Mouse (Mus musculus) cerebellum, adult 18-20 months (tissue): ENCODE data around the gene C2.
A peak's percentile ranks its signal among the peaks of the same experiment; 100 is the strongest.

Source experiments
- DNase-seq, 2 experiments: peaks; one replicate each; pipeline ENCODE4 v3.0.0; 2021

C2 gene

DNA sequence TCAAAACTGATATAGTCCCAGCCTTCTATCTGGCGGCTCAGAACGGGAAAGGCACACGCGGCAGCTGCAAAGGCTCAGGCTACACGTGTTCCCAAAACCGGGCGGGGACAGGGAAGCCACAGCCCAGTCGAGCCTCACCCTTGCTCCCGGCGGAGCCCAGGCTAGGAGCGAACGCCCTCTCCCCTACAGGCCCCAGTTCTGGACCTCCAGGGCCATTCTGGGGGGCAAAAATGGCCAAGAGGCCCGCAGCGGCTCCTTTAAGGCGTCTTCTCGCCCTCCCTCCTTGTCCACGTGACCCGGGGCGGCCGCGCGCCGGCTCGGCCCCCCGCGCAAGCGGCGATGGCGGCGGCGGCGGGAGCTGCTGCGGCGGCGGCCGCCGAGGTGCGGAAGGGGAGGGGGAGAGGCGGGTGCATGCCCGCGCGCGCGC, at the start of gene C2, which contains the start of gene Ehmt2:
Gene C2, minus strand, starts transcription at position 106 of the 427 bp plus-strand sequence.
Gene Ehmt2, plus strand, starts transcription at position 310 of the 427 bp plus-strand sequence.
- DNase-seq, result peak; percentile 84 to 88

DNA sequence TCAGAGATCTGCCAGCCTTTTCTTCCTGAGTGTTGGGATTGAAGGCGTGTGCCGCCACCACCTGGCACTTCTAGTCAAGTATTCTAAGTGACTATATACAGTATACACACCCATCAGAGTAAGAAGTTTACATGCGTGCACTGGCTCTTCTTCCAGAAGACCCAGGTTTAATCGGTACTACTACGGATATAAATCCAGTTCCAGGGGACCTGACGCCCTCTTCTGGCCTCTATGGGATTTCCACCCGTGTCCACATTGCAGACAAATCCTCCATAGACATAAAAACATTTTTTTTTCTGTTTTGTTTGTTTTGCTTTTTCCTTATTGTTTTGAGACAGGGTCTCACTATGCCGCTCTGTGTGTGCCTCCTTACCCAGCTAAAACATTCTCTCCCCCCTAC, 49.5 kb upstream of the C2 start:
- DNase-seq, result no peak

DNA sequence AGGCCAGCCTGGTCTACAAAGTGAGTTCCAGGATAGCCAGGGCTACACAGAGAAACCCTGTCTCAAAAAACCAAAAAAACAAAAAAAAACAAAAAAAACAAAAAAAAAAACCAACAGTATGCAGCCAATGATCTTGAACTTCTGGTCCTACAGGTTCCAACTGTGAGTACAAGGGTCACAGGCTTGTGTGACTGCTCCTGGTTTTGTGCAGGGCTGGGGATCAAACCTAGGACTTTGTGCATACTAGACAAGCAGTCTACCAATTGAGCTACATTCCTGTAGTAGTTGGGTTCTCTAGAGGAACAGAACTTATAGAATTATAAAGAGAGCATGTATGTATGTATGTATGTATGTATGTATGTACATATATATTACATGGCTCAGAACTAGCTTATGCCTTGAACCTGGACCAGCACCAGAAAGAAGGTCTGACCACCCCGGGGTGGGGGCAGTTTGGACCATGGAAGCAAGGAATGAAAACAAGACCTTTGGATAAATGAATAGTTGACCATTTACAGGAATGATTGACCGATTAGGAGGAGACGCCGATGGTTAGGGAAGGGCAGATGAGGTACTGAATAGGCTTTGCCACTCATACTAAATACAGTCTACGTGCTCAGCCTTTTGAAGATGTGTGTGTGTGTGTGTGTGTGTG, 48.5 kb upstream of the C2 start:
- no peak for DNase-seq

DNA sequence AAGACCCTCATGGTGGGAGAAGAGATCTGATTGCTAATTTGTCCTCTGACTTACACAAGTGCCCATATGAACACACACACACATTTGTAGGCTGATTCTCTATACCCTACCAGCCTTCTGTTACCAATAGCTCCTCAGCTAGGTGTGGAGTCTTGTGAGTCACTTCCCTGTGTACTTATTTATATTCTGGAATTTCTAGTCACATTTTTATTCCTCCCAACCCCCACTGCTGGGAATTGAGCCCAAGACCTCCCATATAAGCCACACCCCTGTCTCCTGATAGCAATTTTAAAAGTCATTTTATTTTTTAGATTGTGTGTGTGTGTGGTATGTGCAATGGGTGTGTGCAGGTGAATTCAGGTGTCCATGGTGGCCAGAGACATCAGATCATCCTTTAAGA, 46.3 kb upstream of the C2 start:
- no peak for DNase-seq

DNA sequence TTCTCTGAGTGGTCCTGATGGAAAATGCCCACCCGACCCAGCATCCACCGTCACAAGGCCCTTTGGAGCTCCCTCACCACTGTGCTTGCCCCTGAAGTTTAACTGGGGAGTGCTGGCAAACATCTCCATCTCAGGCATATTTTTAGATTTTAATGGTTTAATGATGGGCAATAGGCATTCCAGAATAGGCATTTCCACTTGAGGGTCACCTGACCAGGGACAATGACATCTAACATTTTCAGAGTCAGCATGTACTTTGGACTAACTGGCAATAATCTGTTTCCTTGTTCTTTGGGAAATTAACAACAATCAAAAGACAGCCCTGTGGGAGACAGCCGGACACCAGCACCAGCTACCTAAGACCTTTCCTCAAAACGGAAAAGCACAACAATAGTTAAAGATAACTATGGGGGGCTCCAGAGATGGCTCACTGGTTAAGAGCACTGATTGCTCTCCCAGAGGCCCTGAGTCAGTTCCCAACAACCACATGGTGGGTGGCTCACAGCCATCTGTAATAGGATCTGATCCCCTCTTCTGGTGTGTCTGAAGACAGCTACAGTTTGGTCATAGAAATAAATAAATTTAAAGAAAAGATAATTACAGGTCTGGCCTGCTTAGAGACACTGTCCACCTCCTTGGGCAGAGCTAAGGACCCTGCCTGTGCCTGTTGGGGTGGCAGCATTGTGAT, 45.2 kb upstream of the C2 start:
- DNase-seq, result no peak

DNA sequence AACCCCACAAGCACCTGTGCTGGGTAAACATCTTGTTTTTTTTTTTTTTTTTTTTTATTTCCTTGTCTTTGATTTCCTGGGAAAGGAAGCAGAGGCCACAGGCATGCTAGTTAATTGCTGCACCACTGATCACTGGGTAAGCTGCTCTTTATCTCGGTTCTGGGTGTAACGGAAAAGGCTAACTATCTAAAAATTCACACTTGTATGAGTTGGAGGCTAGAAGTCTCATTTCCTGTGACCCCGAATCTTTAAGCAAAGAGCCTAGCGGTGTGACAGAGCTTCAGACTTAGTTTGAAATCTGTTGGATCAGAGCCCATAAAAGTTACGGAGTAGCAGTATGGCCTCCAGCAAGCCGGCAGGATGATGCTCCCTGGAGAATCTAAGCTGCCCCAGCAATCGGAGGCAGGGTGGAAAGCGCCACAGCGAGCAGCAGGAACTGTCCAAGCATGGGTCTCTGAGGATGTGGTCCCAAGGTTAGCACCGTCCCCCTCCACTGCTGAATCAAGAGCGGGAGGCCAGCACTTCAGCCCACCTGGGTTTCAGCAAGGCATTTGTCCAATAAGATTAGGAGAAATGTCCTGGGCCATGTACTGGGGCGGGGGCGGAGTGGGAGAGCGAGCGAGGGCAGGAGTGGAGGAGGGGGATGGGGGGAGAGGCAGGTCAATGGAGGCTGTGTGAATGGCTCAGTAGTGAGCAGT, 43.4 kb upstream of the C2 start:
- no peak for DNase-seq

DNA sequence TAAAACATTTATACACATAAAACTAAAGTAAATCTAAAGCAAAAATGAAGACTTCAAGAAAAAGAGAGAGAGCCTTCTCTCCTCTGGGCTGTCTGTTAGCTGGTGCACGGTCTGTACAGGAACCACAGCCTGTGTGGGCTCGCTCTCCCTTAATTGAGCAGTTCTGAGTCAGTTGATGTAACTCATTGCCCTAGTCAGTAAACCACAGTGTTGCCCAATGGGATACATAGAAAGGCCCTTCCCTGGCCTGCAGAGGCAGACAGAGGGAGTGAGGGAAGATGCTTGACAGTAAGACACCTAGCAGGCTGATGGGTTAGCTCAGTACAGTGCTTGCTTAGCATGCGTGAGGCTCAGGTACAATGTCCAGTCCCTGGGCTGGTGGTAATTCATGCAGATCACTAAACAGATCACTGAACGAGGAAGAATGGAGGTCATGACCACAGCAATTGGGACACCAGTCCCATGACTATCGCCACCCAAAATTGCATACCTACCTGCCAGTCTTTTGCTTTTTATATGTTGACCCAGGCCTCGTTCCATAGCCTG, 40.0 kb upstream of the C2 start:
- no peak for DNase-seq

DNA sequence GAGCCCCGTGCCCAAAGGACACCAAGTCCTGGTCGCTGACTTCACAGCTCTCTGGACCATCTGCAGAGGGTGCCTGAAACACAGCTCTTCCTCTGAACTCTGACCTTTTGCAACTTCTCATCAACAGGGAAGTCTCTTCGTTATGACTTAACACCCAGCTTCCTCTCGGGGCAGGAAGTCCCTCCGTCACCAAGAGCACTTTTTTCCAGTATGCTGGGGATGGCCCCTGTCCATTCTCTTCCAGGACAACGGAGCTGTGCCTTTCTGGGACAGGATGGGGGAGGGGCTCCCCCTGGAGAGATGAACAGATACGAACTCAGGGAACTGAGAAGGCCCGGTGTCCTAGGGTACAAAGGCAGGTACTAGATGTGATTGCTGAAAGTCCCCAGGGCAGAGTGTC, 36.8 kb upstream of the C2 start:
- no peak for DNase-seq

DNA sequence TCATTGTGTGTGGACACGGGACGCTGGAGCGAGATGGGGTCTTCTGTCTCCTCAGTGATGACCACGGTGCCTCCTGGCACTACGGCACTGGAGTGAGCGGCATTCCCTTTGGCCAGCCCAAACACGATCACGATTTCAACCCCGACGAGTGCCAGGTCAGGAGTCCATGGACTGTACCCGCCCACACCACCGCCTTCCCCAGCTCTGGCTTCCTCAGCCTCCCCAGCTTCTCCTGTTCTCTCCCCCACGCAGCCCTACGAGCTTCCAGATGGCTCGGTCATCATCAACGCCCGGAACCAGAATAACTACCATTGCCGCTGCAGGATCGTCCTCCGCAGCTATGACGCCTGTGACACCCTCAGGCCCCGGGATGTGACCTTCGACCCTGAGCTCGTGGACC, 36.0 kb upstream of the C2 start:
- DNase-seq, result no peak

DNA sequence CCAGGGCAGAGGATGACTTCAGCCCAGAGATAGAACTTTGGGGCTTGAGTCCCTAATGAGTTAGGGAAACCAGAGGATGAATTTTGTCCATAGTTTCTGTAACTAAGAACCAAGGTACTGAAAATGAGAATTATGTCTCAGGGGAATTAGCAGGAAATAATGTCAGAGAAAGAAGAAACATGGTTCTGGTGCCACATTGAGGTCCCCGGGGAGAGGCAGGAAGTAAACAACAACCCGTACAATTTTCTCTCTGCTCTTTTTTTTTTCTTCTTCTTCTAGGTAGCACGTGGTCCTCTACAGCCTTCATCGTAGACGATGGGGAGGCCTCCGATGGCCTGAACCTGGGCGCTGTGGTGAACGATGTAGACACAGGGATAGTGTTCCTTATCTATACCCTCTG, 34.2 kb upstream of the C2 start:
- no peak for DNase-seq

DNA sequence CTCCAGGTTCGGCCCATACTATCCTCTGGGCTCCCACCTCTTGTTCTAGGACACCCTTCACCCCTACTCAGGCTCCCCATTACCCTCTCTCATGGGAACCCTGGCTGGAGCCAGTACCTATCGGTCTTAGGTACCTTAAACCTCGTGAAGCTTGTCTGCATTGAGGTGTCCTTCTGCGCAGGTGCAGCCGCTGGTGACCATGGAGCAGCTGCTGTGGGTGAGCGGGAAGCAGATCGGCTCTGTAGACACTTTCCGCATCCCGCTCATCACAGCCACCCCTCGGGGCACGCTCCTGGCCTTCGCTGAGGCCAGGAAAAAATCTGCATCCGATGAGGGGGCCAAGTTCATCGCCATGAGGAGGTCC, 33.7 kb upstream of the C2 start:
- peak; percentile 58 to 65 for DNase-seq

DNA sequence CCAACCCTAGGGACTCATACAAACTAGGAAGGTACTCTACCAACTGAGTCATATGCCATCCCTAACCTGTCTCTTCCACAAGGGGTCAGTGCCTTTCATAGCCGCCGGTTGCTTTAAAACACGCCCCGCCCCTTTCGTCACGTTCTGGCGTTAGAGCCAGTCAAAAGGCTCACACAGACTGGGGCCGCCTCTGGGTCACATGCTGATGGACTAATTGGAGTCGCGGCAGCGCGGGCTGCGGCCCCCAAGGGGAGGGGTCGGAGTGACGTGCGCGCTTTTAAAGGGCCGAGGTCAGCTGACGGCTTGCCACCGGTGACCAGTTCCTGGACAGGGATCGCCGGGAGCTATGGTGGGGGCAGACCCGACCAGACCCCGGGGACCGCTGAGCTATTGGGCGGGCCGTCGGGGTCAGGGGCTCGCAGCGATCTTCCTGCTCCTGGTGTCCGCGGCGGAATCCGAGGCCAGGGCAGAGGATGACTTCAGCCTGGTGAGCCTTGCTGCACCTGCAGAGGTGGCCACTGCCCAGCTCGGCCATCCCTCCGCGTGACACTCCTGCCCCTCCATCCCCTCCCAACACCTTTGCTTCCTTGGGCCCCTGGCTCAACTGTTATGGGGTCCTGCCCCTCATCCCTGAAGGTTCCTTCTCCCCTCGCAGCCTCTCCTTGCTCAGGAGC, 33.1 kb upstream of the C2 start, which contains the start of gene Neu1:
Gene Neu1, plus strand, starts transcription at position 193 of the 674 bp plus-strand sequence.
- peak; percentile 99 to 100 for DNase-seq

DNA sequence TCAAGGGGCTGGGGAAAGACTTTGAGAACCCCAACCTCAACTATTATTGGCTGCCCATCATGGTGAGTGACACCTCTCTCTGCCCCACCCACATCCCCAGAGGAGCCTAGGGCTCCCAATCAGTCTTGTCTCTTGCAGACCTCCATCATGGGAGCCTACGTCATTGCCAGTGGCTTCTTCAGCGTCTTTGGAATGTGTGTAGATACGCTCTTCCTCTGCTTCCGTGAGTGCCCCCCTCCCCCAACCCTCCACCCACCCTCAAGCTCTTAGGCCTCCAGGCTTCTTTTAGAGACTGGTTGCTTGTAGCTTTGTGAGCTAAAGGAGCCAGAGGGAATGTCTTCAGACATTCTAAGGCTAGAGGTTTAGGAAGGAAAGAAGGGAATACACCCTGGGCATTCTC, 30.8 kb upstream of the C2 start:
- no peak for DNase-seq

DNA sequence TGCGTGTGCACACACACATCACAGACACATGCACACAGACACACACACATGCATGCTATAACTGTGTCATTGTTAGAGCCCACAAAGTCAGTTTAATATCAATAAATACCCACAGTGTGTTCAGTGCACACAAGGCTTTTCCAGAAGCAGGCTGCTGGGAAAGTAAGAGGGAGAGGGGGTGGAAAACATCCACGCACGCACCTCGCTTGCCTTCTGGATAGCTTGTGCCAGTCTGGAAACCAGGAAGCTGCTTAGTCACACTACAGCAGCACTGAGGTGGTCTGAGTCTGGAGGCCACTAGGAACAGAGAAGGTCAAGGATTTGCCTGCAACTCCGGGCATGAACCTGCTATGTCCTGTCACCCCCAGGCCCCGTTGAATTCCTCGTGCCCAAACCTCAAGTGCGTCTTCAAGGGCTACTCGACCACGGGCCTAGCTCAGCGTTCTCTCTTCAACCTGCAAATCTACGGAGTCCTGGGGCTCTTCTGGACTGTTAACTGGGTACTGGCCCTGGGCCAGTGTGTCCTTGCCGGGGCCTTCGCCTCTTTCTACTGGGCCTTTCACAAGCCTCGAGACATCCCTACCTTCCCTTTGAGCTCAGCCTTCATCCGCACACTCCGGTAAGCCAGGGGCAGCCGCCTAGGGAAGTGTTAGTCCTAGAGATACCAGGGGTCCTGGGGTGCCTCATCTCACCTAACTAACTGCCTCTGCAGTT, 29.4 kb upstream of the C2 start:
- DNase-seq, result no peak

DNA sequence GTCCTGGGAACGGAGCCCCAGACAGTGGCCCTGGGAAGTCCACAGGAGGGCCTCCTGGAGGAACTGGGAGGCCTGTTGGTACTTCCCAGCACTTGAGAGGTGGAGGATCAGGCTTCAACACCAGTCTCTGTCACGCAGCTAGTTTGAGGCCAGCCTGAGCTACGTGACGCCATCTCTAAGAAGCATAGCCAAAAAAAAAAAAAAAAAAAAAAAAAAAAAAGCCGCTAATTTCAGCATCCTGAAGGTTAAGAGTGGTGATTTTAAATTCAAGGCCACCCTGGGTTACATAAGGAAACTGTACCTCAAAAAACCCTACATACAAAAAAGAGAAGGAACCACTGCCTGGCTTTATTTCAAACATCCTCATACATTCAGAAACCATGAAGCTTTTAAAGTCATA, 26.2 kb upstream of the C2 start:
- no peak for DNase-seq

DNA sequence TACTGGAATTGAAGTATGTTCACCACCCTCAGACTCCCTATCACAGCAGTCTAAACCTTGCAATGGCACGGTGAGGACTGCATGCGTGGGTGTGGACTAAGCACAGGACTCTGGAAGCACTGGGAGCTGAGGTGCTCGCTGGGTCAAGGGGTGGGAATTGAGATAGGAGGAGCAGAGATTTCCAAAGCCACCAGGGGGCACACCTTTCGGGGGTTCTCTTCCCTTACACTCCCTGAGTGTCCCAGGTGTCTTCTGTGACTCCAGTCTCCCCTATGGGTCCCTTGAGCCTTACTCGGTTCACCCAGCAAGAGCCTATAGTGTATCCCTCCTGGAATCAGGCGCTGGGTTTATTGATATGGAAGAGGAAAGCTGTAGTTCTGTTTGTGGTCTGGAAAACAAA, 24.9 kb upstream of the C2 start:
- DNase-seq, result no peak

DNA sequence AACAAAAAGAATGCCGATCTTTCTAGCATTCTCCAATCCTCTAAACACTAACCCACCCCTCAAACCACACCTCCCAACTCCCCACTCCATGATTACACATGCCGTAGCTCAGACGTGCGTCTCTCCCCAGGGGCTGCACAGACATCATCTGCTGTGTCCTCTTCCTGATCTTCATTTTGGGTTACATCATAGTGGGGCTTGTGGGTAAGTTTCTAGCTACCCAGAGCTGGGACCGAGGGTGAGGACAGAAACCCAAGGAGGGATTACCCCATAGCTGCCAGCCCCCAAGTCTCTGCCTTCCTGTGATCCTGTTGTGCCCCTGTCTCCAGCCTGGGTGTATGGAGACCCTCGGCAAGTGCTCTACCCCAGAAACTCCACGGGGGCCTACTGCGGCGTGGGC, 19.1 kb upstream of the C2 start:
- DNase-seq, result no peak

DNA sequence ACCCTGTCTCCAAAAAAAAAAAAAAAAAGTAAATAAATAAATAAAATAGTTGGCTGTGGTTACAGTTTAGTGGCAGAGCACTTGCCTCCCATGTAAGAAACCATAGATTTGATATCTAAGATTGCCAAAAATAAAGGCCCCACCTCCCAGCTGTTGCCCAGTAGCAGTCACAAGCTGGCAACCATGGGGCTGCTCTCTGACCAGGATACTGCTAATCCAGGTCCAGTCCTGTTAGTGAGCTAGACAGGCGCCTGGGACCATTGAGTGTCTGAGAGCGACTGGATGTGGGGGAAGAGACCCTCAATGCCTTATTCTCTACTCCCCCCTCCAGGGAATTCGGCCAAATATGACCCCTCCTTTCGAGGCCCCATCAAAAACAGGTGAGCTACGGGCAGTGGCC, 18.3 kb upstream of the C2 start:
- DNase-seq, result no peak

DNA sequence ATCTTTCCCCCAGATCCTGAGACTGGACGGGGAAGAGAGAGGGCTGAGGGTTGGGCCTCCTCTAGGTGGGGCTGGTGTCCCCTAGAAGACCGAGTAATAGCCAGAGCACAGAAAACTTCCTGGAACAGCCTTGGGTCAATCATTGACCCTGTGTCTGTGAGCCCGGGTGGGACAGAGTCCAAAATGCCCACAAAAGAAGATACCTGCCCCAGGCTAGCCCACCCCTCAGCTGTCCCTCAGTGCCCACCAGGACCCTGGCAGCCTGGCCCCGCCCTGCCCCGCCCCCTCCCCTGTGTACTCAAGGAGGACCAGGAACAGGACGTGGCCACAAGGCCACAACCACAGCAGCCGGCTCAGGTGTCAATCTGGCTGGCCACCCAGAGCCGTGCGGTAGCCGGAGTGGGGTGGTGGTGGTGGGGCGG, 17.4 kb upstream of the C2 start:
- DNase-seq, result no peak

DNA sequence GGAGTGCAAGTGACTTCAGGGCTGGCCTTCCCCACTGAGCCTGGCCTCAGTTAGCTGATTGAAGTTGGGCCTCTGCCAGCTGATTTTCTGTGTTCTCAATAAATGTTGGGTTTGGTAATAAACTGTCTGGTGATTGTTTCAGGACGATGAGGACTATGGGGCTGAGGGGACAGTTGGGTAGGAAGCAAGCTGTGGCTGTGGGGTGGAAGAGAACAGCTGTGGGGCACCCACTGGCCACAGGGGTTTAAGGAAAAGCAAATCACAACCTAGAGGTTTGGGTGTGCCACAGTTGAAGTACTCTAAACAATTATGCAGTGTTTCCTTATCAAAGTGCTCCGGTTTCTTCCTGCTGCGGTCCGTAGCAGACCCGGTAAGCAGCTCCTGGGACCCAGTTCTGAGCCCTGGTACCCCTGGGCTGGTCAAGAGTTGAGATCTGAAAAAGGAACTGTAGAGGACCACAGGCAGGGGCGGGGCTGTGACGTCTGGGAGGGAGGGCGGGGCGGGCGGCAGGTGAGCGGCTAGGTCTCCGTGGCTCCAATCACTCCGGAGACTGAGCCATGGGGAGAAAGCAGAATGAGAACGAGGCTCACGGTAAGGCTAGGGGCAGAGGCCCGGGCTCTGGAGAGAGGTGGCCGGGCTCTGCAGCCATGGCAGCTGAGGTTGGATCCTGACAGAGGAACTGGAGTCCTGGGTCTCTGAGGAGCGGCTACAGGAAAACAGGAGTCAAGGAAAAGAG, 16.0 kb upstream of the C2 start, which contains the start of gene Slc44a4:
Gene Slc44a4, plus strand, starts transcription at position 537 of the 736 bp plus-strand sequence.
- no peak for DNase-seq

DNA sequence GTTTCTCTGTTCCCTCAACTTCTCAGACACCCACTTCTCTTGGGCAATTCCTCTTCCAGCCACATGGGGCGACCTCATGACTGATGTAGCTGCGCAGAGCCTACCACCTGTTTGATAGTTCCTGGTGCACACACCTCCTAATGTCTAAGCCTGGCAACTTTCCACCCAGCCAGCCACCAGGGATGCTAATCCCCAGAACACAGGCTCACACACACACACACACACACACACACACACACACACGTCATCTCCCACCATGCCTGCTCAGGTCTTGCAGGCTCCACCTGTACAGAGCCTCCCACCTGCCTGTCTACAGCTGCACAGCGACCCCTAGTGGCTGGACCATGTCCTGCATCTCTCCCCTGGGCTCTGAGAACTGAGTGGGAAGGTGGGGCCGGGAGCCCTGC, 13.9 kb upstream of the C2 start:
- peak; percentile 69 to 77 for DNase-seq

DNA sequence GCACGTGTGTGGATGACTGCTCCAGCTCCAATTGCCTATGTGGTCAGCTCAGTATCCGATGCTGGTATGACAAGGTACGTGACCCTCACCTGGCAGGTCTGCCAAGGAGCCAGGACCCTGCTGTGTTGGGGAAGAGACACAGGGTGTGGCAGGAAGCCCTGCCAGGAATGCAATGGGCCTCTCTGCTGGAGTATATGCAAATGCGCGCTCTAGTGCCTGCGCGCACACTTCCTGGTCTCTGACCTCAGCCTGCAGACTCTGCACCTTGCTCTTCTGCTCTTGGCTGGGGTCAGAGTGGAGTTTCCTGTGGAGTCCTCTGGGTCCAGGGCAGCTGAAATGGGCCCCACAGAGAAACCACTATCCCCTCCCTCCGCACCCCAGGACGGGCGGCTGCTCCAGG, 12.9 kb upstream of the C2 start:
- DNase-seq, result no peak
